Mouse (Mus musculus): ENCODE results near the gene Zfp185. TPM values are rescaled to one million over a fixed set of nuclear protein-coding genes. Genes with fewer than 3 reads are reported as not detected.
A peak's percentile ranks its signal among the peaks of the same experiment; 100 is the strongest.
"Not testable (repeated sequence)": the region's sequence is repeated elsewhere in the genome, so short reads cannot be mapped to it uniquely, and the experiment has no call there.

Gene Zfp185
- polyA plus RNA-seq, 1 experiment, result 0.94 TPM

- Histone ChIP-seq H3K4me3 (ENCODE audit: insufficient read depth, low read length) (no peak overlapping the region), H3K27ac (ENCODE audit: insufficient read depth, low read length) (no peak overlapping the region), H3K4me1 (ENCODE audit: control insufficient read depth, insufficient read depth, low read length) (no peaks in the 10 kb centered on the region)
- TF ChIP-seq POLR2A (IDR thresholded peaks at IDR 0.05; ENCODE audit: extremely low read depth, insufficient read depth, low read length), result peak; percentile 15; the same call in 1 of the 2 replicates
- peak; percentile 90 for TF ChIP-seq CTCF (IDR thresholded peaks at IDR 0.05; ENCODE audit: extremely low read depth, insufficient read depth, low read length)
These were observed 66.9 kb downstream of the Zfp185 start for GRCm38 (mm10) chrX:73053860-73054563.

GRCm38 (mm10) chrX:73061528-73061927 is 74.4 kb downstream of the Zfp185 start:
- H3K4me3 ChIP-seq (ENCODE audit: insufficient read depth, low read length), result no peak overlapping the region
- no peak overlapping the region for H3K27ac ChIP-seq (ENCODE audit: insufficient read depth, low read length)
- TF ChIP-seq CTCF (IDR thresholded peaks at IDR 0.05; ENCODE audit: extremely low read depth, insufficient read depth, low read length) (no peak), POLR2A (IDR thresholded peaks at IDR 0.05; ENCODE audit: extremely low read depth, insufficient read depth, low read length) (no peak)
- no peaks in the 10 kb centered on the region for H3K4me1 ChIP-seq (ENCODE audit: control insufficient read depth, insufficient read depth, low read length)

GRCm38 (mm10) chrX:73062323-73062722 is 75.2 kb downstream of the Zfp185 start:
- Histone ChIP-seq H3K27ac (ENCODE audit: insufficient read depth, low read length) (no peak overlapping the region), H3K4me1 (ENCODE audit: control insufficient read depth, insufficient read depth, low read length) (no peaks in the 10 kb centered on the region), H3K4me3 (ENCODE audit: insufficient read depth, low read length) (no peak overlapping the region)
- TF ChIP-seq POLR2A (IDR thresholded peaks at IDR 0.05; ENCODE audit: extremely low read depth, insufficient read depth, low read length), result no peak
- no peak for TF ChIP-seq CTCF (IDR thresholded peaks at IDR 0.05; ENCODE audit: extremely low read depth, insufficient read depth, low read length)

- Histone ChIP-seq H3K27ac (ENCODE audit: insufficient read depth, low read length) (peak overlapping the region; percentile 56; the same call in 1 of the 2 replicates), H3K4me1 (ENCODE audit: control insufficient read depth, insufficient read depth, low read length) (no peaks in the 10 kb centered on the region), H3K4me3 (ENCODE audit: insufficient read depth, low read length) (peak overlapping the region; percentile 60)
- TF ChIP-seq CTCF (IDR thresholded peaks at IDR 0.05; ENCODE audit: extremely low read depth, insufficient read depth, low read length), result no peak
- no peak for TF ChIP-seq POLR2A (IDR thresholded peaks at IDR 0.05; ENCODE audit: extremely low read depth, insufficient read depth, low read length)
These were observed 76.6 kb downstream of the Zfp185 start for GRCm38 (mm10) chrX:73063512-73064414.

- Histone ChIP-seq H3K27ac (ENCODE audit: insufficient read depth, low read length) (peak within 1 kb of the TSS; percentile 56; the same call in 1 of the 2 replicates), H3K4me1 (ENCODE audit: control insufficient read depth, insufficient read depth, low read length) (no peaks in the 10 kb centered on the region), H3K4me3 (ENCODE audit: insufficient read depth, low read length) (peak within 1 kb of the TSS; percentile 60)
- TF ChIP-seq CTCF (IDR thresholded peaks at IDR 0.05; ENCODE audit: extremely low read depth, insufficient read depth, low read length), result no peak
- no peak for TF ChIP-seq POLR2A (IDR thresholded peaks at IDR 0.05; ENCODE audit: extremely low read depth, insufficient read depth, low read length)
These were observed 77.3 kb downstream of the Zfp185 start, which contains the start of gene Pnma3 for GRCm38 (mm10) chrX:73064415-73064793. Pnma3 (plus strand) TSS chrX:73064787.

- not testable (repeated sequence) for H3K4me3 ChIP-seq (ENCODE audit: insufficient read depth, low read length); H3K4me1 ChIP-seq (ENCODE audit: control insufficient read depth, insufficient read depth, low read length); H3K27ac ChIP-seq (ENCODE audit: insufficient read depth, low read length)
These were observed 79.7 kb downstream of the Zfp185 start for GRCm38 (mm10) chrX:73066765-73067312.

Other genes starting within 250 kb of the Zfp185 start
- gene Gabrq, start 162.2 kb upstream of the Zfp185 start, polyA plus RNA-seq (2012; rRNA removed), result 0.26 and 0.29 TPM in 2 replicates
- 41.4 and 44.3 TPM in 2 replicates for gene Cetn2, start 68.9 kb upstream of the Zfp185 start, polyA plus RNA-seq (2012; rRNA removed)
- gene Nsdhl, start 68.8 kb upstream of the Zfp185 start, polyA plus RNA-seq (2012; rRNA removed), result 32.1 and 36.4 TPM in 2 replicates
- 0.13 and 0.25 TPM in 2 replicates for gene Pnma5, start 49.8 kb downstream of the Zfp185 start, polyA plus RNA-seq (2012; rRNA removed)
- 15.9 and 20.8 TPM in 2 replicates for gene Pnma3, start 77.4 kb downstream of the Zfp185 start, polyA plus RNA-seq (2012; rRNA removed)
- 0.64 and 0.67 TPM in 2 replicates for gene Xlr4a, start 95.1 kb downstream of the Zfp185 start, polyA plus RNA-seq (2012; rRNA removed)
- 2.0 and 3.6 TPM in 2 replicates for gene Xlr3a, start 109.8 kb downstream of the Zfp185 start, polyA plus RNA-seq (2012; rRNA removed)
- 0.28 and 0.31 TPM in 2 replicates for gene Gm14685, start 129.7 kb downstream of the Zfp185 start, polyA plus RNA-seq (2012; rRNA removed)
- not detected in 2 replicates for gene Xlr5b, start 161.5 kb downstream of the Zfp185 start, polyA plus RNA-seq (2012; rRNA removed)
- gene DXBay18, start 162.1 kb downstream of the Zfp185 start, polyA plus RNA-seq (2012; rRNA removed), result 0.52 and 0.55 TPM in 2 replicates
- gene Spin2d, start 189.7 kb downstream of the Zfp185 start, polyA plus RNA-seq (2012; rRNA removed), result not detected in 2 replicates
- 4.6 and 5.3 TPM in 2 replicates for gene Xlr3b, start 204.9 kb downstream of the Zfp185 start, polyA plus RNA-seq (2012; rRNA removed)
- gene Xlr4b, start 227.0 kb downstream of the Zfp185 start, polyA plus RNA-seq (2012; rRNA removed), result 0.93 and 1.6 TPM in 2 replicates
- 14.9 and 15.2 TPM in 2 replicates for gene F8a, start 241.0 kb downstream of the Zfp185 start, polyA plus RNA-seq (2012; rRNA removed)

Data from cortical plate, adult 2 months (tissue).